Comparison of ENCODE assay signal across 8 mouse cellular contexts in genomic region chr5:107891515-107891914, GRCm38 (mm10). TPM values are rescaled to one million over a fixed set of nuclear protein-coding genes. Genes with fewer than 3 reads are reported as not detected.
DNase-seq lines count a peak whose midpoint lies in the region; ATAC-seq and TF ChIP-seq lines count a peak whose summit lies in the region.
"Not testable (repeated sequence)": the region's sequence is repeated elsewhere in the genome, so short reads cannot be mapped to it uniquely, and the experiment has no call there.

No protein-coding gene starts in this region.

- ATAC-seq in G1E (ENCODE audit: extremely low read depth, insufficient number of reproducible peaks, low FRiP score, poor library complexity, severe bottlenecking): peak; percentile 40
- not testable (repeated sequence) for ATAC-seq in intestine, postnatal 0 days; stomach, postnatal 0 days (ENCODE audit: low FRiP score, low TSS enrichment)
- ATAC-seq in liver, embryonic 14.5 days (ENCODE audit: insufficient read depth): 0 out of 2 replicates have a peak, but pooled peaks have one; percentile 31
- peak; percentile 80 for ATAC-seq in megakaryocyte progenitor cell, adult 5-6 weeks (replicated peaks; ENCODE audit: poor library complexity)

- TF ChIP-seq CTCF in G1E (IDR thresholded peaks at IDR 0.05; ENCODE audit: low read depth, low read length): 0 out of 2 replicates have a peak, but pooled peaks have one; percentile 30
- peak; percentile 79 for TF ChIP-seq CTCF in intestine, postnatal 0 days (IDR thresholded peaks at IDR 0.05; ENCODE audit: low read depth)
- peak; percentile 69 for TF ChIP-seq CTCF in liver, embryonic 14.5 days (IDR thresholded peaks at IDR 0.05; ENCODE audit: low read depth)
- TF ChIP-seq CTCF in stomach, postnatal 0 days (IDR thresholded peaks at IDR 0.05; ENCODE audit: low read depth): peak; percentile 78

- not testable (repeated sequence) for H3K27ac ChIP-seq in intestine, postnatal 0 days (ENCODE audit: low read depth, low read length); liver, embryonic 14.5 days; stomach, postnatal 0 days (replicated peaks)

- H3K27me3 ChIP-seq in G1E (ENCODE audit: insufficient read depth, low read length): peaks cover 37% of the 10 kb centered on the region
- H3K27me3 ChIP-seq in intestine, postnatal 0 days (replicated peaks; ENCODE audit: control insufficient read depth, insufficient read depth, low read length); liver, embryonic 14.5 days (ENCODE audit: control insufficient read depth, insufficient read depth, low read length); stomach, postnatal 0 days (ENCODE audit: control insufficient read depth, insufficient read depth, low read length): not testable (repeated sequence)

- not testable (repeated sequence) for H3K4me3 ChIP-seq in G1E (ENCODE audit: low read depth, low read length); intestine, postnatal 0 days (ENCODE audit: low read depth, low read length); liver, embryonic 14.5 days (ENCODE audit: insufficient read depth in 1 of 2, low read depth in 2 of 2, low read length in 2 of 2); stomach, postnatal 0 days (ENCODE audit: low read depth, low read length)

- not testable (repeated sequence) for H3K9me3 ChIP-seq in G1E (replicated peaks); intestine, postnatal 0 days (ENCODE audit: control insufficient read depth); liver, embryonic 14.5 days (ENCODE audit: control insufficient read depth, low read length); stomach, postnatal 0 days (ENCODE audit: control insufficient read depth, low read length)

- not testable (repeated sequence) for H3K4me2 ChIP-seq in intestine, postnatal 0 days (replicated peaks; ENCODE audit: low read depth); liver, embryonic 14.5 days (ENCODE audit: low read depth); stomach, postnatal 0 days (replicated peaks; ENCODE audit: low read depth)

- H3K36me3 ChIP-seq in G1E (replicated peaks); intestine, postnatal 0 days (ENCODE audit: control insufficient read depth, insufficient read depth); liver, embryonic 14.5 days (replicated peaks; ENCODE audit: control insufficient read depth, insufficient read depth, low read depth); stomach, postnatal 0 days (ENCODE audit: control insufficient read depth, insufficient read depth, low read length): not testable (repeated sequence)

- TF ChIP-seq EP300 in liver, embryonic 14.5 days (IDR thresholded peaks at IDR 0.05; ENCODE audit: low read depth); stomach, postnatal 0 days (optimal IDR thresholded peaks at IDR 0.05): not testable (repeated sequence)

- H3K9ac ChIP-seq in intestine, postnatal 0 days (ENCODE audit: low read depth, low read length); liver, embryonic 14.5 days (replicated peaks); stomach, postnatal 0 days (ENCODE audit: low read length): not testable (repeated sequence)

- not testable (repeated sequence) for H3K4me1 ChIP-seq in G1E (ENCODE audit: insufficient read depth, low read depth, low read length); intestine, postnatal 0 days (replicated peaks; ENCODE audit: control insufficient read depth, insufficient read depth, low read length); liver, embryonic 14.5 days (replicated peaks; ENCODE audit: control insufficient read depth in 2 of 2, insufficient read depth in 2 of 2, low read length in 1 of 2); stomach, postnatal 0 days (replicated peaks; ENCODE audit: control insufficient read depth, insufficient read depth)

- DNase-seq in 3T3-L1 (ENCODE audit: low read depth, low spot score): peak; percentile 71
- DNase-seq in G1E (ENCODE audit: low spot score); liver, embryonic 14.5 days (ENCODE audit: low read depth in 3 of 3, low spot score in 3 of 3); stomach, postnatal 0 days (ENCODE audit: low spot score): not testable (repeated sequence)
- peak; percentile 51 to 61 for DNase-seq in cerebellum, postnatal 10 days
- peak; percentile 31 for DNase-seq in heart, adult 11 months

- WGBS in intestine, postnatal 0 days: 50% methylated on average over 1 of the region's 1 CpGs
- 71% methylated on average over 1 of the region's 1 CpGs for WGBS in liver, embryonic 14.5 days (ENCODE audit: insufficient replicate concordance)
- no CpG with 5 or more reads among the region's 1 CpGs for WGBS in stomach, postnatal 0 days

RNA-seq across cellular contexts. Expression of gene Rpl5, which starts 8.8 kb away (rescaled TPM):
- 875 and 1,036 TPM in 2 replicates for total RNA-seq in G1E (2014; fragmentation: Nextera tagmentation)
- total RNA-seq in G1E (2017): 329 and 387 TPM in 2 replicates
- 53.7 and 54.0 TPM in 2 replicates for polyA plus RNA-seq in G1E (2012)
- 26.7 and 29.1 TPM in 2 replicates for polyA plus RNA-seq in intestine, postnatal 0 days (2015; fragmentation: Nextera tagmentation; extraction: Ambion mirVana)
- polyA plus RNA-seq in liver, embryonic 14.5 days (2012; rRNA removed): 62.8 and 96.9 TPM in 2 replicates
- polyA plus RNA-seq in liver, embryonic 14.5 days (2014; fragmentation: Nextera tagmentation; extraction: Ambion mirVana): 27.6 and 29.1 TPM in 2 replicates
- total RNA-seq in megakaryocyte progenitor cell, adult 5-6 weeks (2015): 475 and 483 TPM in 2 replicates
- total RNA-seq in megakaryocyte progenitor cell, adult 5-6 weeks (2017): 228 and 280 TPM in 2 replicates
- polyA plus RNA-seq in stomach, postnatal 0 days (2015; fragmentation: Nextera tagmentation; extraction: Ambion mirVana): 35.7 and 36.1 TPM in 2 replicates

RNA-seq across cellular contexts. Expression of gene Evi5, which starts 16.6 kb away (rescaled TPM):
- 58.1 and 94.2 TPM in 2 replicates for total RNA-seq in G1E (2014; fragmentation: Nextera tagmentation)
- 26.1 and 36.4 TPM in 2 replicates for total RNA-seq in G1E (2017)
- polyA plus RNA-seq in G1E (2012): 3.3 and 3.8 TPM in 2 replicates
- 39.7 and 41.6 TPM in 2 replicates for polyA plus RNA-seq in intestine, postnatal 0 days (2015; fragmentation: Nextera tagmentation; extraction: Ambion mirVana)
- polyA plus RNA-seq in liver, embryonic 14.5 days (2012; rRNA removed): 18.1 and 22.7 TPM in 2 replicates
- polyA plus RNA-seq in liver, embryonic 14.5 days (2014; fragmentation: Nextera tagmentation; extraction: Ambion mirVana): 41.4 and 42.9 TPM in 2 replicates
- 19.5 and 21.4 TPM in 2 replicates for total RNA-seq in megakaryocyte progenitor cell, adult 5-6 weeks (2015)
- total RNA-seq in megakaryocyte progenitor cell, adult 5-6 weeks (2017): 12.2 and 16.6 TPM in 2 replicates
- polyA plus RNA-seq in stomach, postnatal 0 days (2015; fragmentation: Nextera tagmentation; extraction: Ambion mirVana): 39.5 and 39.7 TPM in 2 replicates
